Mouse (Mus musculus): ENCODE data around the gene Clba1.

DNA sequence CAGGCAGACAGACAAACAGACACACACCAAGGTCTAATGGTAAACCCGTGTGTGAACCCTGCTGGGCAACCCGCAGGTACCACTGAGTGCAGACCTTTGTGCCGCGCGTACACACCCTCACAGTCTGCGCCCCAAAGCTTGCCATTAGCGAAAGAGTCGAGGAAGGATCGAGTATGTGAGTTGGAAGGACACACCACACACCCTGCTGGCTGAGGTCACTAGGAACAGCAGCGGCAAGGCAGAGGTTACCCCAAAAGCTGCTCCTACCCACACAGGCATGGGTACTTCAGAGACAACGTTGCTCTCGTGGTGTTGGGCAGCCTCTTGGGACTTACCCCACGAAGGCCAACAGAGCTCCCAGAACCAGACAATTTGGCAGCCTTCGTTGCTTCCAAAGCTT lies 36.4 kb upstream of the Clba1 start:
- TF ChIP-seq REST (IDR thresholded peaks at IDR 0.05; ENCODE audit: insufficient read depth, insufficient read length), result no peak
- no peak for TF ChIP-seq POLR2A (IDR thresholded peaks at IDR 0.05; ENCODE audit: insufficient read length, low read depth)
- no peak for TF ChIP-seq MYOD1 (IDR thresholded peaks at IDR 0.05; ENCODE audit: control insufficient read depth in 1 of 3, insufficient read length in 2 of 3, low read depth in 2 of 3)
- no peak for TF ChIP-seq E2F4 (IDR thresholded peaks at IDR 0.05; ENCODE audit: insufficient read depth)
- no peak for TF ChIP-seq USF1 (IDR thresholded peaks at IDR 0.05; ENCODE audit: low read depth)

Data from myocyte (in vitro differentiated cells).